Comparison of ENCODE assay signal across 8 mouse cellular contexts in genomic region chr5:99905731-99906130, GRCm38 (mm10). TPM values are rescaled to one million over a fixed set of nuclear protein-coding genes. Genes with fewer than 3 reads are reported as not detected.
DNase-seq lines count a peak whose midpoint lies in the region; ATAC-seq and TF ChIP-seq lines count a peak whose summit lies in the region.

No protein-coding gene starts in this region.

- no peaks in the 10 kb centered on the region for H3K9me3 ChIP-seq in lung, embryonic 15.5 days
- no peaks in the 10 kb centered on the region for H3K9me3 ChIP-seq in intestine, embryonic 16.5 days (ENCODE audit: control insufficient read depth, low read length)
- H3K9me3 ChIP-seq in neural tube, embryonic 13.5 days = no peaks in the 10 kb centered on the region

- no peaks in the 10 kb centered on the region for H3K27me3 ChIP-seq in cerebellum, adult 2 months (ENCODE audit: control insufficient read depth, insufficient read depth, low read length)
- H3K27me3 ChIP-seq in lung, embryonic 15.5 days = peaks cover 4% of the 10 kb centered on the region; the same call in 1 of the 2 replicates
- no peaks in the 10 kb centered on the region for H3K27me3 ChIP-seq in intestine, embryonic 16.5 days (replicated peaks; ENCODE audit: control insufficient read depth, insufficient read depth, low read length)
- no peaks in the 10 kb centered on the region for H3K27me3 ChIP-seq in neural tube, embryonic 13.5 days

- whole genome bisulfite sequencing in cerebellum, adult 2 months = 70% methylated on average over 7 of the region's 7 CpGs
- 58% methylated on average over 7 of the region's 7 CpGs for WGBS in lung, embryonic 15.5 days
- 57% methylated on average over 7 of the region's 7 CpGs for WGBS in intestine, embryonic 16.5 days
- 52% methylated on average over 7 of the region's 7 CpGs for WGBS in neural tube, embryonic 13.5 days

- H3K36me3 ChIP-seq in lung, embryonic 15.5 days = no peaks in the 10 kb centered on the region
- H3K36me3 ChIP-seq in intestine, embryonic 16.5 days (ENCODE audit: control insufficient read depth, insufficient read depth, low read length) = no peaks in the 10 kb centered on the region
- no peaks in the 10 kb centered on the region for H3K36me3 ChIP-seq in neural tube, embryonic 13.5 days

- DNase-seq in cerebellum, adult 2 months = peak in 1 of 2 experiments; percentile 8
- DNase-seq in cerebellum, adult 9-10 months = no peak
- DNase-seq in lung, postnatal 36 days = no peak
- no peak for DNase-seq in left cerebral cortex, postnatal 25 days (ENCODE audit: low spot score in 2 of 2)
- DNase-seq in thymus, postnatal 36 days = no peak

- no peak overlapping the region for H3K27ac ChIP-seq in cerebellum, adult 2 months (ENCODE audit: insufficient read depth, low read length)
- H3K27ac ChIP-seq in lung, embryonic 15.5 days = peak overlapping the region; percentile 99
- 0 out of 2 replicates have a peak overlapping the region, but pooled peaks have one; percentile 94 for H3K27ac ChIP-seq in intestine, embryonic 16.5 days (ENCODE audit: low read length)
- peak overlapping the region; percentile 89; the same call in 1 of the 2 replicates for H3K27ac ChIP-seq in neural tube, embryonic 13.5 days (replicated peaks)

- peak overlapping the region; percentile 70 for H3K4me2 ChIP-seq in lung, embryonic 15.5 days
- peak overlapping the region; percentile 72; the same call in 1 of the 2 replicates for H3K4me2 ChIP-seq in intestine, embryonic 16.5 days (ENCODE audit: low read depth, low read length)
- peak overlapping the region; percentile 55 for H3K4me2 ChIP-seq in neural tube, embryonic 13.5 days

- no peak overlapping the region for H3K9ac ChIP-seq in lung, embryonic 15.5 days
- 0 out of 2 replicates have a peak overlapping the region, but pooled peaks have one; percentile 79 for H3K9ac ChIP-seq in intestine, embryonic 16.5 days (ENCODE audit: low read depth, low read length)
- no peak overlapping the region for H3K9ac ChIP-seq in neural tube, embryonic 13.5 days

- no peak for TF ChIP-seq POLR2A in cerebellum, adult 2 months (IDR thresholded peaks at IDR 0.05; ENCODE audit: borderline replicate concordance, insufficient read depth, low read length)

- intact Hi-C loops in left cerebral cortex, postnatal 25 days (cut with DNase I) = loop anchor here (5.0 kb wide), 1 partner anchor 72 kb away; the partner anchor contains the start of genes 4930524J08Rik and Hnrnpd

- TF ChIP-seq CTCF in cerebellum, adult 2 months (IDR thresholded peaks at IDR 0.05; ENCODE audit: borderline replicate concordance, insufficient read depth, low read depth, low read length) = no peak

- H3K4me1 ChIP-seq in cerebellum, adult 2 months (ENCODE audit: control insufficient read depth, insufficient read depth, low read length) = no peaks in the 10 kb centered on the region
- no peaks in the 10 kb centered on the region for H3K4me1 ChIP-seq in lung, embryonic 15.5 days
- H3K4me1 ChIP-seq in intestine, embryonic 16.5 days (ENCODE audit: control insufficient read depth, insufficient read depth, low read length) = no peaks in the 10 kb centered on the region
- H3K4me1 ChIP-seq in neural tube, embryonic 13.5 days (replicated peaks) = peaks cover 5% of the 10 kb centered on the region; the same call in 1 of the 2 replicates

- peak overlapping the region; percentile 63 for H3K4me3 ChIP-seq in cerebellum, adult 2 months (replicated peaks; ENCODE audit: insufficient read depth, low read depth, low read length)
- peak overlapping the region; percentile 72; the same call in 1 of the 2 replicates for H3K4me3 ChIP-seq in lung, embryonic 15.5 days
- peak overlapping the region; percentile 67 for H3K4me3 ChIP-seq in intestine, embryonic 16.5 days (ENCODE audit: low read length)
- peak overlapping the region; percentile 62 for H3K4me3 ChIP-seq in neural tube, embryonic 13.5 days

- no peak for ATAC-seq in lung, embryonic 15.5 days (ENCODE audit: borderline replicate concordance, extremely low read depth, low FRiP score, low TSS enrichment)
- ATAC-seq in intestine, embryonic 16.5 days = no peak
- ATAC-seq in neural tube, embryonic 13.5 days (ENCODE audit: low read depth) = no peak

RNA-seq across cellular contexts. Expression of gene Vamp9, which starts 0.3 kb away (rescaled TPM):
- polyA plus RNA-seq in cerebellum, adult 2 months (2012; rRNA removed) = 0.84 TPM in 1 of 2 replicates, not detected in the other
- 0.36 TPM in 1 of 2 replicates, not detected in the other for polyA plus RNA-seq in lung, embryonic 15.5 days (2015; fragmentation: Nextera tagmentation; extraction: Ambion mirVana)
- 0.28 TPM in 1 of 2 replicates, not detected in the other for polyA plus RNA-seq in intestine, embryonic 16.5 days (2015; fragmentation: Nextera tagmentation; extraction: Ambion mirVana)
- polyA plus RNA-seq in neural tube, embryonic 13.5 days (2015; fragmentation: Nextera tagmentation; extraction: Ambion mirVana) = 0.40 and 0.69 TPM in 2 replicates
- total RNA-seq in left cerebral cortex, postnatal 25 days (2021) = under 1 TPM; 0.78 to 0.89 TPM
